Mouse (Mus musculus): ENCODE results near the gene Kcnd3.
A peak's percentile ranks its signal among the peaks of the same experiment; 100 is the strongest.

Gene Kcnd3

GRCm38 (mm10) chr3:105466538-105466937 is 14.4 kb downstream of the Kcnd3 start:
- no peak for DNase-seq

- no peak for DNase-seq
Observed at GRCm38 (mm10) chr3:105472564-105472963, 20.4 kb downstream of the Kcnd3 start.

- no peak for DNase-seq
Observed at GRCm38 (mm10) chr3:105476408-105476807, 24.3 kb downstream of the Kcnd3 start.

- no peak for DNase-seq
Observed at GRCm38 (mm10) chr3:105478876-105479275, 26.7 kb downstream of the Kcnd3 start.

GRCm38 (mm10) chr3:105481419-105481818 is 29.3 kb downstream of the Kcnd3 start:
- no peak for DNase-seq

GRCm38 (mm10) chr3:105483651-105484052 is 31.5 kb downstream of the Kcnd3 start:
- no peak for DNase-seq

- peak; percentile 70 for DNase-seq
Observed at GRCm38 (mm10) chr3:105487171-105487570, 35.0 kb downstream of the Kcnd3 start.

- peak; percentile 62 for DNase-seq
Observed at GRCm38 (mm10) chr3:105489607-105490006, 37.5 kb downstream of the Kcnd3 start.

GRCm38 (mm10) chr3:105494886-105495285 is 42.8 kb downstream of the Kcnd3 start:
- no peak for DNase-seq

- DNase-seq, result no peak
Observed at GRCm38 (mm10) chr3:105496216-105496615, 44.1 kb downstream of the Kcnd3 start.

GRCm38 (mm10) chr3:105496935-105497334 is 44.8 kb downstream of the Kcnd3 start:
- no peak for DNase-seq

- DNase-seq, result peak; percentile 60
Observed at GRCm38 (mm10) chr3:105501071-105501470, 48.9 kb downstream of the Kcnd3 start.

- no peak for DNase-seq
Observed at GRCm38 (mm10) chr3:105504272-105504671, 52.1 kb downstream of the Kcnd3 start.

GRCm38 (mm10) chr3:105505161-105505872 is 53.2 kb downstream of the Kcnd3 start:
- no peak for DNase-seq

GRCm38 (mm10) chr3:105505873-105506170 is 53.7 kb downstream of the Kcnd3 start:
- DNase-seq, result no peak

- no peak for DNase-seq
Observed at GRCm38 (mm10) chr3:105506592-105506991, 54.5 kb downstream of the Kcnd3 start.

GRCm38 (mm10) chr3:105509321-105509720 is 57.2 kb downstream of the Kcnd3 start:
- DNase-seq, result no peak

- DNase-seq, result no peak
Observed at GRCm38 (mm10) chr3:105511836-105512235, 59.7 kb downstream of the Kcnd3 start.

- DNase-seq, result no peak
Observed at GRCm38 (mm10) chr3:105514215-105514614, 62.1 kb downstream of the Kcnd3 start.

- DNase-seq, result no peak
Observed at GRCm38 (mm10) chr3:105515035-105515434, 62.9 kb downstream of the Kcnd3 start.

- no peak for DNase-seq
Observed at GRCm38 (mm10) chr3:105515640-105516039, 63.5 kb downstream of the Kcnd3 start.

GRCm38 (mm10) chr3:105520446-105520845 is 68.3 kb downstream of the Kcnd3 start:
- no peak for DNase-seq

GRCm38 (mm10) chr3:105521178-105521631 is 69.1 kb downstream of the Kcnd3 start:
- DNase-seq, result no peak

GRCm38 (mm10) chr3:105521639-105522038 is 69.5 kb downstream of the Kcnd3 start:
- no peak for DNase-seq

- no peak for DNase-seq
Observed at GRCm38 (mm10) chr3:105528860-105529259, 76.7 kb downstream of the Kcnd3 start.
